Mouse (Mus musculus) NIH3T3 (cell line): ENCODE measurements at regions not wholly inside any gene's neighbourhood (a gene's known extent, or its start where the extent isn't known, plus 50 kb on each side); places are given as distances from the start of the nearest gene placed in this dataset.

Experiments used
- DNase-seq: peaks from one replicate; pipeline ENCODE4 v3.0.0-alpha.2; 2012; ENCODE audit warnings: low read depth

DNA sequence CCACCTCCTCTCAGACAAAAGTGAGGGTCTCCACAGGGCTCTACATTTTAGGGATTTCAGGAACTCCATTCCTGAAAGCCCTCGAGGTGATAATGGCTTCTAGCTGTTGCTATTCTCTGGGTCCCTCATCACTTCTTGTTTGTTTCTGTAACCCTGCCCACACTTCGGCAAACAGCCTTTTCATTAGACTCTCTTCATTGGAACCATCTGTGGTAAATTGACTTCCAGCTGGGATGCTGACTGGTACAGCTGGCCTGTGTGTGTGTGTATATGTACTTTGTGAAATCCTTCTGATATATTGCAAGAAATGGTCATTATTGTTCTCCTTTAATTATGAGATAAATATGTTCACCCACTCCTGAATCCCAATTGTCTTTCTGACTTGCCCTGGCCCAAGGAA is 50.3 kb downstream of the Gm10192 start:
- DNase-seq, result no peak

- no peak for DNase-seq
These were observed 55.2 kb downstream of the Gm10192 start for GRCm38 (mm10) chr4:97127780-97128179.

DNA sequence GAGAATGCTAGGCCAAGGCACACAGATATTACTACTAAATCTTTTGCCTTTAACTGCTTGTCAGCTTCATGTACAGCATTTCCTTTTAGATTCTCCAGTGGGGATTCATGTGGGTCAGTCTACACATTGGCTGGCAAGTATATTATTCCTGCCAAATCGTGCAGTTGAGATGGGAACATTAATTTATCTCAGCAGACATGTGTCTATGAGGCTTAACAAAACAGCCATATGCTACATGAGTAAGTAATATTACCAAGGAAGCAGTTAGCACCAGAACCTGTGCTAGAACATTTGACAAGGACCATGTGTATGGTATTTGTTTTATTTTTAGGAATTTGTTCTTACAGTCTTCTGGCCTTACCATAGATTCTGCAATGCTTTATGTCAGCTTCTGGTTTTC is 59.1 kb downstream of the Gm10192 start:
- no peak for DNase-seq

DNA sequence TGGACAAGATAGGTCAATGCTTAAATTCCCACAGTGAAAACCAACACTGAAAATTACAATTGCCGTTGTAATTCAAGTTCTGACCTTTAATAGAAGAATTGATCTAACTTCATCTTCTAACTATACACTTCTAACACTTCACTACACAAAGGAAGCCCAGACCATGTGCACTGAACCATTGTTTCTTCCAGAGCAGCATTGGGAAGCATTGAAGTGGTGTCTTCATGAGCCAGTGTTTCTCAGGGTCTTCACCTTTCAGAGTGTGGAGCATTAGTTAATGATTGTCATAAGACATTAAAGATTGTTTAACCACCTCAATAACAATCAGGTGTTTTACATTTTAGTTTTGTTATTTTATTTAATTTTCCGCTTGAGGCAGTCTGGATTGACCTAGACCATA is 61.0 kb downstream of the Gm10192 start:
- no peak for DNase-seq

GRCm38 (mm10) chr4:97119459-97119858 is 63.5 kb downstream of the Gm10192 start:
- no peak for DNase-seq

DNA sequence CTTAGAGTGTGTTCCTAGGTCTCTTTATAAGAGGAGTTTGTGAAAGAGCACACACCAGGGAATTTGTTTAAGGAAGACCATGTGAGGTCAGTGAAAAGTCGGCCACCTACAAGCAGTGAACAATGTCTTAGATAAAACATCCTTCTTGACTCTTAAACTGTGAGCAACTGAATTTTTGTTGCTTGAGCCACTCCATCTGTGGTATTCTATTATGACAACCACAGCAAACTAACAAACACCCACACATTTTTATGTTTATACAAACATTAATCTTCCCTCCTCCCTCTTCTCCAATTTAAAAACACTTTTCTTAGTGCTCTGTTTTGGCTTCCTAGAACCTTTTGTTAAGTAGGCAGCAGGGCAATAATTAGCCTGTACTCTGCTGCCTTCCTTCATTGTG is 66.0 kb downstream of the Gm10192 start:
- no peak for DNase-seq

DNA sequence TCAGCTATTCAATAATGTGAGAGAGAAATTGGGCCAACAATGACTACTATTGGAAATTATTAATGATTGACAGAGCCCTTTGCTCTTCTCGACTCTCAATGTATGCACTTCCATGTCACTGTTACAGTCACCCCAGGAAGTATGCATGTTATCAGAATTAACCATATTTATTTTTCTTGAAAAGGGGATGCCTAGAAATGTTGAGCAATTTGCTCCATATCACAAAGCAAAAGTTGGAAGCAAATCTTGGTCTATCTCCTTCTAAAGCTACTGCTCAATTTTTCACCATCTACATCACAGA is 80.3 kb downstream of the Gm10192 start:
- DNase-seq, result no peak

GRCm38 (mm10) chr4:97101911-97102751 is 80.8 kb downstream of the Gm10192 start:
- no peak for DNase-seq

DNA sequence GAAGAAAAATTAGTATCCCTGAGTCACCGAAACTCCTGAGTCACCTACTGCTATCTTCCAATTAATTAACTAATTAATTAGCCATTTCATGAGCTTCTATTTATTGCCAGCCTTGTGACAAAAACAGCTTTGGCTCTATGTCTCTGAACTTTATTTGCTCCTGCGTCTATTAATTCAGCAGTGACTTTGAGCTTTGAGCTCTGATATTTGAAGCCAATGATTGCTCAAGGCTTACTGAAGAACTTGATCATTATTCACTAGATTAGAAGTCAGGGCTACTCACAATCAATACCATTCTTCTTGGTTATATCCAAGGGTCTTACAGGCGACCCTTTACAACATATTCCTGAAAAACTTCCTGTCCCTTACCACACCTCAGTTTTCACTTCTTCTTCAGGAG is 83.2 kb downstream of the Gm10192 start:
- no peak for DNase-seq

GRCm38 (mm10) chr4:97093576-97093975 is 89.4 kb downstream of the Gm10192 start:
- no peak for DNase-seq

DNA sequence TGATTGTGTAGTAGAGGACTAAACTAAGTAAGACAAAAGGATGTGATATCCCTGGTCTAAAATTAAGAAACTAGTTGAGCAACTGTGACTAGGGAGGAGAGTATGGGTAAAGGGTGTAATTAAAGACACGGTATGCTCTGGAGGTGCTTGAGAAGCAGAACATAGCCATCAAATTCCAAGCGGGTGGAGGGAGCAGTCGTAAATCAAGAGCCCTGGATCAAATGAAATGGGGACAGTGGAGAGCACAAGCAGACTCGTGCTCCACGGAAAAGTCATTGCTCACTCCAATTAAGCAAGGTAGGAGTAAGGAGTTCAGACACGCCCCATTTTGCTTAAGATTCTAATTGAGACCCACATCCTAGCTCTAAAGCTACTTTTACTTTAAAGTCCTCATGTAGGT is 132.2 kb downstream of the Gm10192 start:
- DNase-seq, result no peak

DNA sequence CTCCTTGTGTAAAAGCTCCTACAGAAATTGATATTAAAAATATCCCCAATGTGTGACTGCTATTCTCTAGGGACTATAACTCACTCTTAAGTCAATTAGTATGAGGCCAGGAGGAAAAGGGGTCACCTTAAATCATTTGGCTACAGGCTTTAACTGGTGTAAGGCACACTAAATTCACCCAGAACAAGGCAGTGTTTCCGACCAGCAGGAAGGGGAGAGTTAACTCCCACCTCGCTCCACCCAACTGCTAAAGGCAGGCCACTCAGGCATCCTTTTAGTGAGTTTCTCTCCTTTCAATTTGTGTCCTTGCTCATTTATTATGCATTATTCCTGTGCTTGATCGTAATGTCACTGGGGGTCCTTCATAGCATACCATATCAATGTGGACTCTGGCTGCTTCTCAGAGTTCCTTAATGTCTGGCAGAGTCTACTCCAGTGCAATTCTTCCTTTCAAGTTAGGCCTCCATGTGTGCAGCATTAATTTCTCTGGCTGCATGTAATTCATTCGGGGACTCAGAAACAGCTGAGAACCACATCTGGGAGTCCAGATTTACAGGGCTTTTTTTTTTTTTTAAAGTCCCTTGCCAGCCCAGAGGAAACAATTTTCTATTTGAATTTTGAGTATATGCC is 133.8 kb downstream of the Gm10192 start:
- no peak for DNase-seq

GRCm38 (mm10) chr4:97037693-97038348 is 145.1 kb downstream of the Gm10192 start:
- peak; percentile 25 for DNase-seq

GRCm38 (mm10) chr4:97028938-97029337 is 154.0 kb downstream of the Gm10192 start:
- no peak for DNase-seq

- DNase-seq, result no peak
These were observed 157.4 kb downstream of the Gm10192 start for GRCm38 (mm10) chr4:97025446-97026040.

GRCm38 (mm10) chr4:97001321-97001720 is 181.6 kb downstream of the Gm10192 start:
- no peak for DNase-seq

DNA sequence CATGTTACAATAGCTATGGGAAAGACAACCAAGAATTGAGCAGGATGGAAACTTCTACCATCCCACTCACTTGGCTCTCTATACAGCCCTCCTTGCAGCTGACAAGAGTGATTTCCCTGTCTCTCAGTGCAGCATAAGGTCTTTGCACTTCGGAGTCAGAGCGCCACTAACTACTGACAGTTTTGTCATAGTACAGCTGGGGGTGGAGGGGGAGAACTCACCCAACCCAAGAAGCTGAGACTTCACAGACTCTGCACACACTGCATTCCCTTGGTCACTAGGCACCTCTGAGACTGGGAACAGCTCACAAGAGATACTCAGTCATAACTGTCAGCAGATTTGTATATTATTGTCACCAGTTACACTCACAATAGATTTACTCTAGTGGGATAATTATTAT is 195.3 kb upstream of the Gm12695 start:
- DNase-seq, result no peak

DNA sequence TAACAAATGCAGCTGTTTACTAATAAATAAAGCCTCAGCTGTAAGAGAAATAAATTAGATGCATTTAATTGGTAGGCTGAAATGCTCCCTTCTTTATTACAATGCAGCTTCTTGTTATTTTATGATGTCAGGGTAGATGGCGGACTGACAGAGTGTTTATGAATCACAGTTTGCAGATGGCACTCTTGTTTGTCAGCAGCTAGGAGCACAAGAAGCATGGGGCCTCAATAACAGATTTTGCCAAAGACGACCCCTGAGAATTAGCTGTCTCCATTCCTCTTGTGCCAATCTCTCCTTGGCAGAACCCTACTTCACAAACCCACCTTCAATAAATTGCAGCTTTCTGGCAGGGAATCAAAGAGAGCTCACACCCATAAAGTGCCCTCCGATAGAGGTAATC is 194.9 kb upstream of the Gm12695 start:
- no peak for DNase-seq

- DNase-seq, result no peak
These were observed 189.9 kb upstream of the Gm12695 start for GRCm38 (mm10) chr4:96974935-96975334.

- DNase-seq, result no peak
These were observed 188.8 kb upstream of the Gm12695 start for GRCm38 (mm10) chr4:96973804-96974203.

- DNase-seq, result no peak
These were observed 184.2 kb upstream of the Gm12695 start for GRCm38 (mm10) chr4:96969199-96969598.

DNA sequence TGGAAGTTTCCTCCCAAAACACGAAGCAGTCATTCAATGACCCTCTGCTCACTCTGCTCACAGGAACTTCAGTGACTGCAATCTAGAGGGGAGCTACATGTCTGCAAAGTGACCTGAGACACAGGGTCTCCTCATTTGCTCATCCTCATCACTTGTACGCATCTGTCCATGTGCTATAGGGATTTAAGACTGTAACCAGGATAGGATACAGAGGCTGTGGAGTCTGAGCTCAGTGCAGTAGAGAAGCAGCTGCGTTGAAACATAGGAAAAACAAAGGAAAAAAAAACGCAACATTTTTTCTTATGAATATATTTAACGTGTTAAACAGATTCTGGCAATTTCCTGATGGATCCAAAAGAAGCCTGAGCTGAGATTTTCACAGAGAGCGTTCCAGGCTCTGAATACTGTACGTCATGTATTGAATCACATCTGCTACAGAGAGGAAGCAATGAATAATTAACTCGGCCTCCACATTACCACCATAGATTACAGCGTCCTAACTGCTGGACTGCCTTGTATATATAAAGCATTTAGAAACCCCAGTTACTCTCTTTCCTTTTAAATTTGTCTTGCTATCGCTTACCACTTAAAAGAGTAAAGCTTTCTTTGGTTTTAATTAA is 183.7 kb upstream of the Gm12695 start:
- DNase-seq, result no peak
